Mouse (Mus musculus): ENCODE measurements at regions not wholly inside any gene's neighbourhood (a gene's known extent, or its start where the extent isn't known, plus 50 kb on each side); places are given as distances from the start of the nearest gene placed in this dataset.

DNA sequence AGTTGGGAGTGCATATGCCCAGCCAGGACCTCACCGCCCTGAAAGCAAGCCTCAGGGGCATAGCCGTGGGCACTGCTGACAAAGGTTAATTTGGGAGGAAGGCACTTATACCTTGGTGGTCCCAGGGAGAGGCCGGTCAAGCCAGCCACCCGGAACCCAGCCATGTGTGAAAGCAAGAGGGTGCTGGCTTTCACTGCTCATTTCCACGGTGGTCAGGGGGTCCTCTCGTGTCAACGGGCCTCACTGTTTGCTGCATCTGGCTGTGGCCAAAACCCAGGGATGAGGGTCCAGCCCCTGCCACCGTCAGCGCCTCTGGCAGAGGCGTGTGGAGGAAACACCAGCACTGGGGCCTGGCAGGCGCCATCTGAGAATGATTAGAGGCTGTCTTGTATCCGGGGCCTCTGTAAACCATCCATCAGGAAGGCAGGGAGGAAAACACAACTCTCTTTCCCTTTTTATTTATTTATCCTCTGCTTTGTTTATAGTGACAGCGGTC, 238.7 kb downstream of the Cdc5l start:
- TF ChIP-seq POLR2A (IDR thresholded peaks at IDR 0.05; ENCODE audit: low read depth, low read length) (no peak), ZC3H11A (IDR thresholded peaks at IDR 0.05; ENCODE audit: low read depth, low read length) (no peak), EP300 (IDR thresholded peaks at IDR 0.05; ENCODE audit: low read length) (no peak)
